Mouse (Mus musculus) midbrain, embryonic 11.5 days (tissue): ENCODE measurements at regions not wholly inside any gene's neighbourhood (a gene's known extent, or its start where the extent isn't known, plus 50 kb on each side); places are given as distances from the start of the nearest gene placed in this dataset.

Experiments used
- ATAC-seq: fragments of 200-750 bp; cut with Nextera tagmentation; 2 replicates; pipeline ENCODE4 v1.8.0; 2017; ENCODE audit warnings: moderate TSS enrichment, moderate library complexity; ENCODE audit not compliant: low FRiP score
- DNase-seq: peaks from one replicate; pipeline ENCODE4 v3.0.0; 2015; ENCODE audit warnings: low spot score; ENCODE audit errors: missing footprints
- H3K27ac ChIP-seq: fragments of 300-500 bp; sonication (generic); 2 replicates; pipeline ENCODE4 v1.5.1; 2014; ENCODE audit warnings: low read depth, low read length
- H3K27me3 ChIP-seq: fragments of 300-500 bp; sonication (generic); 2 replicates; pipeline ENCODE4 v1.6.1; 2014; ENCODE audit warnings: mild to moderate bottlenecking, low read length, moderate library complexity, mixed read lengths; ENCODE audit not compliant: control insufficient read depth, insufficient read depth
- H3K36me3 ChIP-seq: fragments of 300-500 bp; sonication (generic); 2 replicates; pipeline ENCODE4 v1.6.1; 2014; ENCODE audit warnings: mild to moderate bottlenecking, low read length, moderate library complexity, mixed read lengths; ENCODE audit not compliant: control insufficient read depth, insufficient read depth
- H3K4me1 ChIP-seq: fragments of 300-500 bp; sonication (generic); 2 replicates; pipeline ENCODE4 v1.6.1; 2014; ENCODE audit warnings: low read length; ENCODE audit not compliant: control insufficient read depth, insufficient read depth
- H3K4me2 ChIP-seq: fragments of 300-500 bp; sonication (generic); 2 replicates; pipeline ENCODE4 v1.6.1; 2014; ENCODE audit warnings: mild to moderate bottlenecking, moderate library complexity
- H3K4me3 ChIP-seq: fragments of 300-500 bp; sonication (generic); 2 replicates; pipeline ENCODE4 v1.5.1; 2014; ENCODE audit warnings: low read depth, low read length
- H3K9ac ChIP-seq: fragments of 300-500 bp; sonication (generic); 2 replicates; pipeline ENCODE4 v1.6.1; 2014; ENCODE audit warnings: low read length
- H3K9me3 ChIP-seq: fragments of 300-500 bp; sonication (generic); 2 replicates; pipeline ENCODE4 v1.6.1; 2016; ENCODE audit warnings: low read length; ENCODE audit not compliant: control insufficient read depth
- WGBS: fragments of 180-500 bp; shearing (Covaris S2); extraction: QIAGEN DNeasy Blood & Tissue Kit; methylation state at CpG from one replicate; pipeline ENCODE4 v1.1.7; 2014; 5-methylcytosine and 5-hydroxymethylcytosine counted together

DNA sequence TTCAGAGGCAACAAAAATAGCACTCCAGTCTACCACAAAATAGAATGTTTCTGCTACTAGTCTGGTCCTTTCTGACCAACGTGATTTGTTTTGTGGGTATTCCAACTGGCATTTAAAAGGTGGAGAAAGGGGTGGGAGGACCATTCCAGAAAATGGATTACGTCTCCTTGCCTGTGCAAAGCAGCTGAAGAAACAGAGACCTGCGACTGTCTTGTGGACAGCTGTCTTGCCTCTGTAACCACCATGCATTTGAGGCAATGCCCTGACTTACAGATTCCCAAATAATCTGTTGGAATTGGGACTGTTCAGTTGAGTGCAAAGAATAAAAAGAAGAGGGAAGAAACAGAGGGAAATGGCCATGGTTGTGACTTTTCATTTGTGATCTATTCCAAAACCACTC is 687.0 kb upstream of the Sox9 start:
- no peak overlapping the region for H3K9ac ChIP-seq
- H3K27ac ChIP-seq, result no peak overlapping the region
- H3K27me3 ChIP-seq, result no peaks in the 10 kb centered on the region
- H3K36me3 ChIP-seq, result no peaks in the 10 kb centered on the region
- H3K4me2 ChIP-seq, result no peak overlapping the region
- no peaks in the 10 kb centered on the region for H3K4me1 ChIP-seq
- no peak for ATAC-seq
- no peak overlapping the region for H3K4me3 ChIP-seq
- no peaks in the 10 kb centered on the region for H3K9me3 ChIP-seq
- DNase-seq, result no peak
- WGBS, result 48% methylated on average over 3 of the region's 3 CpGs

DNA sequence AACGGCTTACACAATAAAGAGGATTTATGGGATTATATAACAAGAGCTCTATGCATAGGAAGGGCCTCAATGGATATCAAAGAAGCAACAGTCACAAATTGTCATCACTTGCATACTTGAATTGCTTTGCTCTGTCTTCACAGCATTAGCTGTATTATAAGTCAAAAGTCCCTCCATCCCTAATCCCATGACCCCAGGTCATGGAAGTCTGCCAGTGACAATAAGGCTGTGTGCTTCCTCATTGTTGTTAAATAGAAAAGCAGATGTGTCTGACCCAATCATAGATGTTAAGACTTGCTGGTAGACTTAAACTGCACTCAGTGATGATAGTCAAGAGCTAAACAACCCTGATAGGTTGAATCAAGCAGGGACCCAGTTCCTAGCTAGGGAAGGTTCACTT is 683.9 kb upstream of the Sox9 start:
- H3K4me3 ChIP-seq, result no peak overlapping the region
- H3K9me3 ChIP-seq, result no peaks in the 10 kb centered on the region
- 30% methylated on average over 1 of the region's 1 CpGs for WGBS
- H3K36me3 ChIP-seq, result no peaks in the 10 kb centered on the region
- H3K4me2 ChIP-seq, result no peak overlapping the region
- peak; percentile 59 for DNase-seq
- ATAC-seq, result no peak
- no peak overlapping the region for H3K9ac ChIP-seq
- H3K4me1 ChIP-seq, result no peaks in the 10 kb centered on the region
- no peak overlapping the region for H3K27ac ChIP-seq
- no peaks in the 10 kb centered on the region for H3K27me3 ChIP-seq

DNA sequence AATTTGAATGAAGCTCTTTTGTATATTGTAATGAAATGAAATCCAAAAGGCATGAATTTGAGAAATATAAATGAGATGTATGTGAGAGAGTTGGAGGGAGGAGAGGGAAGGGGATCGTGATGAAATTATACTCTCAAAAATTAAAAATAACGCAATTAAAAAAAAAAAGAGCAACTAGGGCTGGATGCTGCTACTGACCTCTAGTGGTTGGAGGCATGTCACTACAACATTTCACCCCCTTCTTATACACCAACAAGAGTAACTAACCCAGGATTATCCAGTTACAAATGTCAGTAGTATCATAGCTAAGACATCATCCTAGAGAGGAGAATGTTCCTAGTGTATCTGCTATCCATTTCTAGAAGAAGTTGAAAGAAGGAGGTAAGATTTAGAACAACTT is 678.8 kb upstream of the Sox9 start:
- 63% methylated on average over 2 of the region's 2 CpGs for WGBS
- no peaks in the 10 kb centered on the region for H3K36me3 ChIP-seq
- no peak overlapping the region for H3K4me2 ChIP-seq
- no peak overlapping the region for H3K4me3 ChIP-seq
- DNase-seq (no peak), ATAC-seq (no peak)
- no peaks in the 10 kb centered on the region for H3K27me3 ChIP-seq
- no peak overlapping the region for H3K9ac ChIP-seq
- H3K9me3 ChIP-seq, result no peaks in the 10 kb centered on the region
- no peak overlapping the region for H3K27ac ChIP-seq
- H3K4me1 ChIP-seq, result no peaks in the 10 kb centered on the region

DNA sequence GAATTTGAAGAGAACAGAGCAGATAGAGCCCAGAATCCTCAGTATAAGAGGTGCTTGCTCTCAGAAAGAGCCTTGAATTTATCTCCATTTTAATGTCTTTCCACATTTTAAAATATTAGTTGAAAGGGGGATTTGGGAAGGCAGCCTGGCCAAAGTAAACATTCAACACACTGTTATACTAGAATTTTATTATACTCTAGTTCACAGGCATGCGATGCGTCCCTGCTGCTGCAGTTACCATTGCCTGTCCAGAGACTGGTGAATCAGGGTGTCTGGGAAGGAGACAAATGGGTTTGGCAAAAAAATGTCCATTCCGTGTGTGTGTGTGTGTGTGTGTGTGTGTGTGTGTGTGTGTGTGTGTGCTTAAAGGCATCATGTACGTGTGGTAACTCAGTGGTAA is 675.1 kb upstream of the Sox9 start:
- no peaks in the 10 kb centered on the region for H3K36me3 ChIP-seq
- no peak overlapping the region for H3K4me2 ChIP-seq
- no peak overlapping the region for H3K4me3 ChIP-seq
- DNase-seq (no peak), ATAC-seq (no peak)
- WGBS, result 89% methylated on average over 4 of the region's 4 CpGs
- no peaks in the 10 kb centered on the region for H3K9me3 ChIP-seq
- H3K9ac ChIP-seq, result no peak overlapping the region
- H3K4me1 ChIP-seq, result no peaks in the 10 kb centered on the region
- H3K27me3 ChIP-seq, result no peaks in the 10 kb centered on the region
- H3K27ac ChIP-seq, result no peak overlapping the region

DNA sequence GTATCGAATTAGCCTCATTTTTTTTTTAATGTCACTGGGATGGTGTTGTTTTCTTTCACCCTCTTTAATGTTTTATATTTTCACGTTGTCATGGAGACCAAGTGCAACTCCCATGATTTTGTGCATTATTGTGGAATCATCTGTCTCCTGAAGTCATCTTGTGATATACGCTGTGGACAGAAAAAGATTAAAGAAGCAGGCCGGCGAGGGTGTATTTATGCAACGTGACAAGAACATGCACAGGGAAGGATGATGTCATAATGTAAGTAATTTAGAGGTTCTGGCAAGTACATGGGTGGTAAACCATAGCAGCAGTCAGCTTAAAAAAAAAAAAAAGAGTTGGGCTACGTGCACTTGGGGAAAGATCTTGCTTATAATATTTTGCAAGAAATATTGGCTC is 674.7 kb upstream of the Sox9 start:
- no peak overlapping the region for H3K4me2 ChIP-seq
- no peaks in the 10 kb centered on the region for H3K36me3 ChIP-seq
- no peaks in the 10 kb centered on the region for H3K4me1 ChIP-seq
- DNase-seq (no peak), ATAC-seq (no peak)
- WGBS, result 83% methylated on average over 7 of the region's 7 CpGs
- no peaks in the 10 kb centered on the region for H3K27me3 ChIP-seq
- H3K9me3 ChIP-seq, result no peaks in the 10 kb centered on the region
- no peak overlapping the region for H3K4me3 ChIP-seq
- H3K27ac ChIP-seq, result no peak overlapping the region
- no peak overlapping the region for H3K9ac ChIP-seq

DNA sequence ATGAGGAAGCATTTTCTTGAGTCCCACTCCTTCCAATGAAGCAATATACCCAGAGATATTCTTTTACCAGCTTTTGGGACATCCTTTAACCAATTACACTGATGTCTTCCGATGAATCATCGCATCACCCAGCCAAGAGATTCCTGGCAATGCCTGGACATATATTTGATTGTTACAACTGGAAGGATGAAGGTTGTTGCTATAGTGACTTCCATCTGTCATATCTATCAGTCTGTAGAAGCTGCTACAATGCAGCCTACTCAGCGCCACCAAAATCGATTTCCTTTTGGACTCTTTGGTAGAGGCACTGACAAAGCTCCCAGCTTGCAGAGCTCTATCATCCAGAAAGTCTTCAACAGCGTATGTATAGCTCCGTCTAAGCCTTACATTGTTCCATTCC is 661.0 kb upstream of the Sox9 start:
- no peak for ATAC-seq
- H3K4me3 ChIP-seq, result no peak overlapping the region
- no peak for DNase-seq
- H3K27me3 ChIP-seq, result no peaks in the 10 kb centered on the region
- H3K4me1 ChIP-seq, result no peaks in the 10 kb centered on the region
- no peaks in the 10 kb centered on the region for H3K36me3 ChIP-seq
- no peak overlapping the region for H3K27ac ChIP-seq
- no peak overlapping the region for H3K4me2 ChIP-seq
- no peak overlapping the region for H3K9ac ChIP-seq
- no peaks in the 10 kb centered on the region for H3K9me3 ChIP-seq
- WGBS, result 91% methylated on average over 6 of the region's 6 CpGs

DNA sequence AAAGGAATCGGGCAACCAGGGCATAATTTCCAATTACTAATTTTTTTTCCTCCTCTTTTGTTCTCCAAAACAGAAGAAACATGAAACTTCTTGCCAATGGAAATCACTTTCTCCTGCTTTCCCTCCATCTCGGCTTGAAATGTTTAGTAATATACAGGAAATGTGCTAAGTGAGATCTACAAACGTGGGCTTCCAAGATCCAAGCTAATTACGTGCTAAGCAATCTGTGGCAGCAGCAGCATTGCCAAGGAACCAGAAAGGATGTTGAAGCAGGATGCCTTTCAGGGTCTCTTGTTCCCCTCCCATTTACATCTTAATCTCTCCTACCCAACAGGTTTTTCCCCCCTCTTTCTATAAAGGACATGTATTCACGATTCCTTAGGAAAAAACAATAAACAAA is 660.2 kb upstream of the Sox9 start:
- H3K4me1 ChIP-seq, result no peaks in the 10 kb centered on the region
- DNase-seq, result no peak
- H3K4me3 ChIP-seq, result no peak overlapping the region
- WGBS, result 71% methylated on average over 5 of the region's 5 CpGs
- no peak for ATAC-seq
- no peak overlapping the region for H3K9ac ChIP-seq
- no peaks in the 10 kb centered on the region for H3K9me3 ChIP-seq
- H3K27me3 ChIP-seq, result no peaks in the 10 kb centered on the region
- no peak overlapping the region for H3K4me2 ChIP-seq
- H3K36me3 ChIP-seq, result no peaks in the 10 kb centered on the region
- no peak overlapping the region for H3K27ac ChIP-seq

DNA sequence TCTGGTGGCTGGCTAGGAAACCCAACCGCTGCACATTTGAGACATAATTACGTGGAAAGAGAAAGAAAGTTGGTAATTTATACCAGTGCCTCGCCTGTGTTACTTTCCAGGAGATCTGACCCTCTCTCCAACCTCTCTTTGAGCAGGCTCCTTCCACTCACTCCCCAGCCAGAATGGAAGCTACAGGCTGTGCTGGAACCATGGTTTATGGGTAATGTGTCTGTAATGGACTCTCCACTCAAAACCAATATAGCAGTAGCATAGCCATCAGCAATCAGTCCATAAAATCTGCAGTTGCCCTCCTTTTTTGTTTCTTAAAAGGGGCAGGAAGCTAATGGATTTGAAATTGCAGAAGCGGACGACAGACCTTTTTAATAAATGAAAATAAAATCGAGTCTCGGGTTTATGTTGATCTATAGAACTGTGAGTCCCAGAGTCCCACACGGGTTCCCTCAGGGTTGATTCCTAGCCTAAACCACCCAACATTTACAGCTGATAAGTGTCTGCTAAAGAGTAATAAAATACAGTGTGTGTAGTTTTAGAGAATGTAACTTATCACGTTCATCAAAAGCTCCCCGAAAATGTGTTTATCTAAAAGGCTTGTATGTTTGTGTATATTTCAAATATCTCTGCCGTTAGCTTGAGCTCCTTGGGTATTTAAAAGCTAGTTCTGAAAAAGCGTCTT is 656.6 kb upstream of the Sox9 start:
- Histone ChIP-seq H3K9ac (no peak overlapping the region), H3K9me3 (no peaks in the 10 kb centered on the region), H3K27ac (no peak overlapping the region), H3K4me1 (no peaks in the 10 kb centered on the region), H3K27me3 (no peaks in the 10 kb centered on the region; the same call in 1 of the 2 replicates), H3K4me2 (no peak overlapping the region), H3K36me3 (no peaks in the 10 kb centered on the region), H3K4me3 (no peak overlapping the region)
- DNase-seq (no peak), ATAC-seq (no peak)
- WGBS, result 86% methylated on average over 12 of the region's 12 CpGs

DNA sequence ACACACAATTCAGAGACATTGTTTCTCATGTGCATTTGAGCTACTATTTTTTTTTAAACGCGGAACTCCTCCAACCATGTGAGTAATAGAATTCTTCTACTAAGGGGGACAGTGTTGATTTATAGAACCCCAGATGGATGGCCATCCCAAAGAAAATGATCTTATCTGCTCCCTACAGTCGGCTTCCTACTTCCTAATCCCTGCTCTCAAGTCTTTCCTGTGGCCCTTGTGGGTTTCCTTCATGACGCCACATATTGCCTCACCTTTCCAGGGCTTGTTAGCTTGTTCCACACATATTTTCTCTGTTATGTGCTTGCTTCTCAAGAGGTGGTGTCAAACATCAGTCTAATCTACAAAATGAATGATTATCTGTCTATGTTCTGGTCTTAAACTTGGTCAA is 651.9 kb upstream of the Sox9 start:
- no peak for DNase-seq
- Histone ChIP-seq H3K27me3 (peaks cover 19% of the 10 kb centered on the region), H3K27ac (no peak overlapping the region), H3K4me2 (no peak overlapping the region), H3K9ac (no peak overlapping the region), H3K4me3 (no peak overlapping the region), H3K4me1 (no peaks in the 10 kb centered on the region), H3K36me3 (no peaks in the 10 kb centered on the region), H3K9me3 (no peaks in the 10 kb centered on the region)
- 92% methylated on average over 4 of the region's 4 CpGs for WGBS
- no peak for ATAC-seq
